Mouse (Mus musculus) urinary bladder, adult 18-20 months (tissue): ENCODE results near the gene Acta2.

Experiments
- DNase-seq, 2 experiments: peaks; one replicate each; pipeline ENCODE4 v3.0.0; 2022; ENCODE audit warnings: low spot score in 2 of 2, mixed read lengths in 2 of 2

Gene Acta2

GRCm38 (mm10) chr19:34192008-34192963 lies 63.1 kb downstream of the Acta2 start, which contains the start of gene Stambpl1:
Stambpl1 (plus strand) TSS chr19:34192229.
- peak; percentile 64 for DNase-seq

- no peak for DNase-seq
Observed at GRCm38 (mm10) chr19:34191645-34192007, 63.8 kb downstream of the Acta2 start.
